8 mouse cellular contexts compared by ENCODE assay signal in genomic region chr8:90000899-90001640, GRCm38 (mm10).
A peak's percentile ranks its signal among the peaks of the same experiment; 100 is the strongest.
DNase-seq lines count a peak whose midpoint lies in the region; ATAC-seq and TF ChIP-seq lines count a peak whose summit lies in the region.

No protein-coding gene starts in this region.

- no peaks in the 10 kb centered on the region for H3K36me3 ChIP-seq in liver, embryonic 12.5 days

- H3K4me1 ChIP-seq in liver, embryonic 12.5 days, result no peaks in the 10 kb centered on the region
- H3K4me1 ChIP-seq in lung, adult 2 months (ENCODE audit: control insufficient read depth, insufficient read depth, low read length), result no peaks in the 10 kb centered on the region

- H3K4me2 ChIP-seq in liver, embryonic 12.5 days, result no peak overlapping the region

- TF ChIP-seq POLR2A in lung, adult 2 months (IDR thresholded peaks at IDR 0.05; ENCODE audit: borderline replicate concordance, extremely low read depth, low read depth, low read length), result no peak

- H3K27ac ChIP-seq in liver, embryonic 12.5 days, result no peak overlapping the region

- H3K27me3 ChIP-seq in liver, embryonic 12.5 days (replicated peaks), result no peaks in the 10 kb centered on the region

- no peaks in the 10 kb centered on the region for H3K9me3 ChIP-seq in liver, embryonic 12.5 days (replicated peaks)

- TF ChIP-seq CTCF in lung, adult 2 months (IDR thresholded peaks at IDR 0.05; ENCODE audit: insufficient read depth, low read length), result peak; percentile 96

- ATAC-seq in liver, embryonic 12.5 days, result no peak

- H3K9ac ChIP-seq in liver, embryonic 12.5 days, result no peak overlapping the region

- DNase-seq in liver, result peak; percentile 63
- DNase-seq in cerebellum, adult 8-10 months, result peak; percentile 74
- DNase-seq in gastrocnemius, adult 18-20 months (ENCODE audit: low spot score), result peak; percentile 53
- DNase-seq in kidney, postnatal 36 days, result peak; percentile 68 to 90
- DNase-seq in lung, adult 2 months, result peak; percentile 61
- DNase-seq in retina, adult 2 months (ENCODE audit: low read depth, low spot score), result peak; percentile 45
- peak; percentile 35 to 73 for DNase-seq in urinary bladder, adult 18-20 months (ENCODE audit: low spot score in 2 of 2)

- 38% methylated on average over 15 of the region's 15 CpGs for WGBS in liver, embryonic 12.5 days (ENCODE audit: insufficient replicate concordance)
- 38% methylated on average over 15 of the region's 15 CpGs for WGBS in lung, adult 2 months

- H3K4me3 ChIP-seq in liver, embryonic 12.5 days, result no peak overlapping the region
- H3K4me3 ChIP-seq in lung, adult 2 months (replicated peaks; ENCODE audit: extremely low read depth, low read depth, low read length), result no peak overlapping the region
